Mouse (Mus musculus) T-cell, adult 2 months (primary cell): ENCODE data around the gene Sapcd1.

Source experiments
- DNase-seq: peaks from one replicate; pipeline ENCODE4 v3.0.0; 2022; ENCODE audit warnings: low spot score

Sapcd1 gene

GRCm38 (mm10) chr17:35029691-35030532 lies 2.1 kb upstream of the Sapcd1 start:
- no peak for DNase-seq

- DNase-seq, result no peak
These were observed 499 bp upstream of the Sapcd1 start for GRCm38 (mm10) chr17:35028315-35028714.

- no peak for DNase-seq
These were observed 1.6 kb downstream of the Sapcd1 start for GRCm38 (mm10) chr17:35026206-35026605.

- no peak for DNase-seq
These were observed 2.9 kb downstream of the Sapcd1 start for GRCm38 (mm10) chr17:35024691-35025488.

- DNase-seq, result no peak
These were observed 3.6 kb downstream of the Sapcd1 start for GRCm38 (mm10) chr17:35024261-35024660.

GRCm38 (mm10) chr17:35023756-35024155 lies 4.1 kb downstream of the Sapcd1 start:
- no peak for DNase-seq

- no peak for DNase-seq
These were observed 4.6 kb downstream of the Sapcd1 start for GRCm38 (mm10) chr17:35023221-35023620.

GRCm38 (mm10) chr17:35022541-35023060 lies 5.2 kb downstream of the Sapcd1 start:
- no peak for DNase-seq

GRCm38 (mm10) chr17:35021842-35022477 lies 5.9 kb downstream of the Sapcd1 start:
- DNase-seq, result no peak

- DNase-seq, result peak; percentile 83
These were observed 6.5 kb downstream of the Sapcd1 start for GRCm38 (mm10) chr17:35021163-35021808.

- DNase-seq, result no peak
These were observed 7.3 kb downstream of the Sapcd1 start for GRCm38 (mm10) chr17:35020551-35020950.

- DNase-seq, result no peak
These were observed 7.9 kb downstream of the Sapcd1 start for GRCm38 (mm10) chr17:35019894-35020293.

- no peak for DNase-seq
These were observed 9.6 kb downstream of the Sapcd1 start for GRCm38 (mm10) chr17:35018171-35018570.

GRCm38 (mm10) chr17:35017706-35018030 lies 10.1 kb downstream of the Sapcd1 start:
- no peak for DNase-seq

GRCm38 (mm10) chr17:35016791-35017705 lies 10.8 kb downstream of the Sapcd1 start:
- peak; percentile 29 for DNase-seq

- no peak for DNase-seq
These were observed 11.4 kb downstream of the Sapcd1 start, which contains the start of gene Vwa7 for GRCm38 (mm10) chr17:35016376-35016775. Gene Vwa7, plus strand, starts transcription at chr17:35016579.

- no peak for DNase-seq
These were observed 12.5 kb downstream of the Sapcd1 start for GRCm38 (mm10) chr17:35015296-35015695.

- DNase-seq, result no peak
These were observed 14.6 kb downstream of the Sapcd1 start for GRCm38 (mm10) chr17:35013221-35013620.

GRCm38 (mm10) chr17:35012430-35012829 lies 15.4 kb downstream of the Sapcd1 start:
- no peak for DNase-seq

GRCm38 (mm10) chr17:35011440-35011839 lies 16.4 kb downstream of the Sapcd1 start:
- no peak for DNase-seq

- no peak for DNase-seq
These were observed 18.2 kb downstream of the Sapcd1 start for GRCm38 (mm10) chr17:35009586-35009985.
